Mouse (Mus musculus): ENCODE measurements at regions not wholly inside any gene's neighbourhood (a gene's known extent, or its start where the extent isn't known, plus 50 kb on each side); places are given as distances from the start of the nearest gene placed in this dataset.

GRCm38 (mm10) chr4:9935949-9936348 is 938.3 kb upstream of the 2610301B20Rik start:
- Histone ChIP-seq H3K27me3 (no peaks in the 10 kb centered on the region), H3K36me3 (no peaks in the 10 kb centered on the region), H3K9me3 (no peaks in the 10 kb centered on the region), H3K4me1 (no peaks in the 10 kb centered on the region), H3K9ac (replicated peaks) (no peak overlapping the region), H3K27ac (replicated peaks) (no peak overlapping the region), H3K4me2 (replicated peaks) (no peak overlapping the region), H3K4me3 (no peak overlapping the region)
- ATAC-seq (replicated peaks), result no peak
- WGBS, result 46% methylated on average over 3 of the region's 3 CpGs

GRCm38 (mm10) chr4:9951441-9951840 is 922.9 kb upstream of the 2610301B20Rik start:
- H3K36me3 ChIP-seq, result no peaks in the 10 kb centered on the region
- H3K4me3 ChIP-seq, result no peak overlapping the region
- no peaks in the 10 kb centered on the region for H3K9me3 ChIP-seq
- no peak overlapping the region for H3K4me2 ChIP-seq (replicated peaks)
- no peak overlapping the region for H3K9ac ChIP-seq (replicated peaks)
- no peaks in the 10 kb centered on the region for H3K4me1 ChIP-seq
- no peaks in the 10 kb centered on the region for H3K27me3 ChIP-seq
- no peak overlapping the region for H3K27ac ChIP-seq (replicated peaks)
- WGBS, result 90% methylated on average over 4 of the region's 4 CpGs
- no peak for ATAC-seq (replicated peaks)

GRCm38 (mm10) chr4:9974631-9975030 is 899.7 kb upstream of the 2610301B20Rik start:
- Histone ChIP-seq H3K9ac (replicated peaks) (no peak overlapping the region), H3K4me1 (no peaks in the 10 kb centered on the region), H3K4me2 (replicated peaks) (no peak overlapping the region), H3K27me3 (no peaks in the 10 kb centered on the region), H3K9me3 (no peaks in the 10 kb centered on the region), H3K36me3 (no peaks in the 10 kb centered on the region), H3K4me3 (no peak overlapping the region), H3K27ac (replicated peaks) (no peak overlapping the region)
- no peak for ATAC-seq (replicated peaks)

GRCm38 (mm10) chr4:9981354-9982040 is 892.8 kb upstream of the 2610301B20Rik start:
- no peak for ATAC-seq (replicated peaks)
- H3K9ac ChIP-seq (replicated peaks), result no peak overlapping the region
- H3K27me3 ChIP-seq, result no peaks in the 10 kb centered on the region
- H3K27ac ChIP-seq (replicated peaks), result no peak overlapping the region
- no peaks in the 10 kb centered on the region for H3K4me1 ChIP-seq
- H3K9me3 ChIP-seq, result no peaks in the 10 kb centered on the region
- whole genome bisulfite sequencing, result 89% methylated on average over 3 of the region's 3 CpGs
- no peak overlapping the region for H3K4me3 ChIP-seq
- no peaks in the 10 kb centered on the region for H3K36me3 ChIP-seq
- no peak overlapping the region for H3K4me2 ChIP-seq (replicated peaks)

GRCm38 (mm10) chr4:9982786-9983525 is 891.3 kb upstream of the 2610301B20Rik start:
- no peak for ATAC-seq (replicated peaks)
- 88% methylated on average over 7 of the region's 7 CpGs for WGBS

GRCm38 (mm10) chr4:9993871-9994270 is 880.4 kb upstream of the 2610301B20Rik start:
- WGBS, result 30% methylated on average over 1 of the region's 1 CpGs
- Histone ChIP-seq H3K27ac (replicated peaks) (no peak overlapping the region), H3K9me3 (no peaks in the 10 kb centered on the region), H3K4me3 (no peak overlapping the region), H3K4me1 (no peaks in the 10 kb centered on the region), H3K27me3 (no peaks in the 10 kb centered on the region), H3K4me2 (replicated peaks) (no peak overlapping the region), H3K9ac (replicated peaks) (no peak overlapping the region), H3K36me3 (no peaks in the 10 kb centered on the region)
- ATAC-seq (replicated peaks), result no peak

More at GRCm38 (mm10) chr4:9982786-9983525, 891.3 kb upstream of the 2610301B20Rik start:
- no peak overlapping the region for H3K4me3 ChIP-seq
- H3K27me3 ChIP-seq, result no peaks in the 10 kb centered on the region
- H3K4me2 ChIP-seq (replicated peaks), result no peak overlapping the region
- H3K27ac ChIP-seq (replicated peaks), result no peak overlapping the region
- no peak overlapping the region for H3K9ac ChIP-seq (replicated peaks)
- H3K9me3 ChIP-seq, result no peaks in the 10 kb centered on the region
- no peaks in the 10 kb centered on the region for H3K4me1 ChIP-seq
- H3K36me3 ChIP-seq, result no peaks in the 10 kb centered on the region

- ATAC-seq (replicated peaks), result no peak
- H3K27me3 ChIP-seq, result no peaks in the 10 kb centered on the region
- WGBS, result 70% methylated on average over 1 of the region's 1 CpGs
- no peak overlapping the region for H3K4me3 ChIP-seq
- no peak overlapping the region for H3K4me2 ChIP-seq (replicated peaks)
- no peak overlapping the region for H3K27ac ChIP-seq (replicated peaks)
- H3K9ac ChIP-seq (replicated peaks), result no peak overlapping the region
- H3K9me3 ChIP-seq, result no peaks in the 10 kb centered on the region
- H3K4me1 ChIP-seq, result no peaks in the 10 kb centered on the region
- no peaks in the 10 kb centered on the region for H3K36me3 ChIP-seq
Observed at GRCm38 (mm10) chr4:9994466-9994865, 879.8 kb upstream of the 2610301B20Rik start.

- no peak overlapping the region for H3K9ac ChIP-seq (replicated peaks)
- no peaks in the 10 kb centered on the region for H3K4me1 ChIP-seq
- H3K27ac ChIP-seq (replicated peaks), result no peak overlapping the region
- no peaks in the 10 kb centered on the region for H3K9me3 ChIP-seq
- H3K4me3 ChIP-seq, result no peak overlapping the region
- H3K36me3 ChIP-seq, result no peaks in the 10 kb centered on the region
- no peak for ATAC-seq (replicated peaks)
- H3K4me2 ChIP-seq (replicated peaks), result no peak overlapping the region
- no peaks in the 10 kb centered on the region for H3K27me3 ChIP-seq
Observed at GRCm38 (mm10) chr4:10030316-10030715, 844.0 kb upstream of the 2610301B20Rik start.

- no peak overlapping the region for H3K4me3 ChIP-seq
- no peaks in the 10 kb centered on the region for H3K36me3 ChIP-seq
- no peaks in the 10 kb centered on the region for H3K9me3 ChIP-seq
- H3K4me2 ChIP-seq (replicated peaks), result no peak overlapping the region
- no peak overlapping the region for H3K9ac ChIP-seq (replicated peaks)
- ATAC-seq (replicated peaks), result no peak
- no peaks in the 10 kb centered on the region for H3K27me3 ChIP-seq
- 20% methylated on average over 3 of the region's 3 CpGs for WGBS
- no peaks in the 10 kb centered on the region for H3K4me1 ChIP-seq
- no peak overlapping the region for H3K27ac ChIP-seq (replicated peaks)
Observed at GRCm38 (mm10) chr4:10031764-10032163, 842.5 kb upstream of the 2610301B20Rik start.

GRCm38 (mm10) chr4:10035336-10035735 is 839.0 kb upstream of the 2610301B20Rik start:
- H3K4me2 ChIP-seq (replicated peaks), result no peak overlapping the region
- no peak for ATAC-seq (replicated peaks)
- no peak overlapping the region for H3K9ac ChIP-seq (replicated peaks)
- no peaks in the 10 kb centered on the region for H3K4me1 ChIP-seq
- H3K27me3 ChIP-seq, result no peaks in the 10 kb centered on the region
- H3K27ac ChIP-seq (replicated peaks), result no peak overlapping the region
- no peaks in the 10 kb centered on the region for H3K9me3 ChIP-seq
- no peaks in the 10 kb centered on the region for H3K36me3 ChIP-seq
- 93% methylated on average over 1 of the region's 1 CpGs for WGBS
- H3K4me3 ChIP-seq, result no peak overlapping the region

- Histone ChIP-seq H3K36me3 (no peaks in the 10 kb centered on the region), H3K4me3 (no peak overlapping the region), H3K4me2 (replicated peaks) (no peak overlapping the region), H3K4me1 (no peaks in the 10 kb centered on the region), H3K9ac (replicated peaks) (no peak overlapping the region), H3K27me3 (no peaks in the 10 kb centered on the region), H3K27ac (replicated peaks) (no peak overlapping the region), H3K9me3 (no peaks in the 10 kb centered on the region)
- ATAC-seq (replicated peaks), result no peak
- WGBS, result 73% methylated on average over 2 of the region's 2 CpGs
Observed at GRCm38 (mm10) chr4:10041301-10042093, 832.8 kb upstream of the 2610301B20Rik start.

GRCm38 (mm10) chr4:10048770-10049169 is 825.5 kb upstream of the 2610301B20Rik start:
- no peak overlapping the region for H3K27ac ChIP-seq (replicated peaks)
- no peaks in the 10 kb centered on the region for H3K27me3 ChIP-seq
- no peak overlapping the region for H3K4me3 ChIP-seq
- H3K4me1 ChIP-seq, result no peaks in the 10 kb centered on the region
- H3K36me3 ChIP-seq, result no peaks in the 10 kb centered on the region
- H3K4me2 ChIP-seq (replicated peaks), result no peak overlapping the region
- no peak for ATAC-seq (replicated peaks)
- H3K9me3 ChIP-seq, result no peaks in the 10 kb centered on the region
- 94% methylated on average over 1 of the region's 1 CpGs for WGBS
- no peak overlapping the region for H3K9ac ChIP-seq (replicated peaks)
